Mouse (Mus musculus): Measurements from ENCODE around the gene Carm1. TPM values are rescaled to one million over a fixed set of nuclear protein-coding genes. Genes with fewer than 3 reads are reported as not detected.

Gene Carm1
- polyA plus RNA-seq, 1 experiment from 2014 or later = 44.0 TPM

- Histone ChIP-seq H3K4me1 (ENCODE audit: control insufficient read depth, insufficient read depth, low read length) (no peaks in the 10 kb centered on the region), H3K4me2 (no peak overlapping the region), H3K36me3 (ENCODE audit: control insufficient read depth, insufficient read depth, low read length) (no peaks in the 10 kb centered on the region), H3K9me3 (replicated peaks; ENCODE audit: control insufficient read depth, low read length) (no peaks in the 10 kb centered on the region), H3K27me3 (ENCODE audit: control insufficient read depth, insufficient read depth, low read length) (no peaks in the 10 kb centered on the region), H3K4me3 (ENCODE audit: low read depth, low read length) (no peak overlapping the region), H3K9ac (ENCODE audit: low read depth, low read length) (no peak overlapping the region), H3K27ac (ENCODE audit: low read depth, low read length) (no peak overlapping the region)
- no peak for ATAC-seq (replicated peaks; ENCODE audit: insufficient number of reproducible peaks, low FRiP score, low TSS enrichment)
- 69% methylated on average over 5 of the region's 5 CpGs for WGBS (ENCODE audit: insufficient replicate concordance)
Observed at GRCm38 (mm10) chr9:21604119-21604518, 57.4 kb downstream of the Carm1 start.

GRCm38 (mm10) chr9:21605865-21606264, 59.2 kb downstream of the Carm1 start:
- Histone ChIP-seq H3K36me3 (ENCODE audit: control insufficient read depth, insufficient read depth, low read length) (no peaks in the 10 kb centered on the region), H3K9ac (ENCODE audit: low read depth, low read length) (no peak overlapping the region), H3K4me2 (no peak overlapping the region), H3K4me1 (ENCODE audit: control insufficient read depth, insufficient read depth, low read length) (no peaks in the 10 kb centered on the region), H3K27ac (ENCODE audit: low read depth, low read length) (no peak overlapping the region), H3K27me3 (ENCODE audit: control insufficient read depth, insufficient read depth, low read length) (no peaks in the 10 kb centered on the region), H3K4me3 (ENCODE audit: low read depth, low read length) (no peak overlapping the region), H3K9me3 (replicated peaks; ENCODE audit: control insufficient read depth, low read length) (no peaks in the 10 kb centered on the region)
- WGBS (ENCODE audit: insufficient replicate concordance) = 75% methylated on average over 5 of the region's 5 CpGs
- ATAC-seq (replicated peaks; ENCODE audit: insufficient number of reproducible peaks, low FRiP score, low TSS enrichment) = no peak

GRCm38 (mm10) chr9:21606648-21607047, 60.0 kb downstream of the Carm1 start:
- Histone ChIP-seq H3K27me3 (ENCODE audit: control insufficient read depth, insufficient read depth, low read length) (no peaks in the 10 kb centered on the region), H3K36me3 (ENCODE audit: control insufficient read depth, insufficient read depth, low read length) (no peaks in the 10 kb centered on the region), H3K9ac (ENCODE audit: low read depth, low read length) (no peak overlapping the region), H3K4me3 (ENCODE audit: low read depth, low read length) (no peak overlapping the region), H3K9me3 (replicated peaks; ENCODE audit: control insufficient read depth, low read length) (no peaks in the 10 kb centered on the region), H3K27ac (ENCODE audit: low read depth, low read length) (no peak overlapping the region), H3K4me1 (ENCODE audit: control insufficient read depth, insufficient read depth, low read length) (no peaks in the 10 kb centered on the region), H3K4me2 (no peak overlapping the region)
- 83% methylated on average over 1 of the region's 1 CpGs for WGBS (ENCODE audit: insufficient replicate concordance)
- no peak for ATAC-seq (replicated peaks; ENCODE audit: insufficient number of reproducible peaks, low FRiP score, low TSS enrichment)

- no peak overlapping the region for H3K4me3 ChIP-seq (ENCODE audit: low read depth, low read length)
Observed at GRCm38 (mm10) chr9:21609861-21610260, 63.2 kb downstream of the Carm1 start.

GRCm38 (mm10) chr9:21614864-21615616, 68.3 kb downstream of the Carm1 start:
- peak overlapping the region; percentile 72 for H3K4me3 ChIP-seq (ENCODE audit: low read depth, low read length)
- H3K27ac ChIP-seq (ENCODE audit: low read depth, low read length) = peak overlapping the region; percentile 97
- no peaks in the 10 kb centered on the region for H3K9me3 ChIP-seq (replicated peaks; ENCODE audit: control insufficient read depth, low read length)
- ATAC-seq (replicated peaks; ENCODE audit: insufficient number of reproducible peaks, low FRiP score, low TSS enrichment) = no peak
- H3K9ac ChIP-seq (ENCODE audit: low read depth, low read length) = peak overlapping the region; percentile 85
- H3K27me3 ChIP-seq (ENCODE audit: control insufficient read depth, insufficient read depth, low read length) = no peaks in the 10 kb centered on the region
- peak overlapping the region; percentile 86 for H3K4me2 ChIP-seq
- H3K4me1 ChIP-seq (ENCODE audit: control insufficient read depth, insufficient read depth, low read length) = peaks cover 8% of the 10 kb centered on the region; the same call in 1 of the 2 replicates
- H3K36me3 ChIP-seq (ENCODE audit: control insufficient read depth, insufficient read depth, low read length) = no peaks in the 10 kb centered on the region
- WGBS (ENCODE audit: insufficient replicate concordance) = 75% methylated on average over 15 of the region's 15 CpGs

More at GRCm38 (mm10) chr9:21609861-21610260, 63.2 kb downstream of the Carm1 start:
- Histone ChIP-seq H3K9ac (ENCODE audit: low read depth, low read length) (no peak overlapping the region), H3K36me3 (ENCODE audit: control insufficient read depth, insufficient read depth, low read length) (no peaks in the 10 kb centered on the region), H3K9me3 (replicated peaks; ENCODE audit: control insufficient read depth, low read length) (no peaks in the 10 kb centered on the region), H3K4me1 (ENCODE audit: control insufficient read depth, insufficient read depth, low read length) (no peaks in the 10 kb centered on the region), H3K27me3 (ENCODE audit: control insufficient read depth, insufficient read depth, low read length) (no peaks in the 10 kb centered on the region), H3K27ac (ENCODE audit: low read depth, low read length) (no peak overlapping the region), H3K4me2 (no peak overlapping the region)
- WGBS (ENCODE audit: insufficient replicate concordance) = 88% methylated on average over 1 of the region's 1 CpGs
- no peak for ATAC-seq (replicated peaks; ENCODE audit: insufficient number of reproducible peaks, low FRiP score, low TSS enrichment)

GRCm38 (mm10) chr9:21615617-21616231, 69.0 kb downstream of the Carm1 start, which contains the start of gene Smarca4:
Gene Smarca4 (plus strand): TSS chr9:21616169.
- H3K4me1 ChIP-seq (ENCODE audit: control insufficient read depth, insufficient read depth, low read length) = peaks cover 8% of the 10 kb centered on the region; the same call in 1 of the 2 replicates
- peak within 1 kb of the TSS; percentile 97 for H3K27ac ChIP-seq (ENCODE audit: low read depth, low read length)
- peak within 1 kb of the TSS; percentile 90 for H3K9ac ChIP-seq (ENCODE audit: low read depth, low read length)
- ATAC-seq (replicated peaks; ENCODE audit: insufficient number of reproducible peaks, low FRiP score, low TSS enrichment) = peak; percentile 96
- H3K4me2 ChIP-seq = peak within 1 kb of the TSS; percentile 86
- H3K4me3 ChIP-seq (ENCODE audit: low read depth, low read length) = peak within 1 kb of the TSS; percentile 72
- no peaks in the 10 kb centered on the region for H3K27me3 ChIP-seq (ENCODE audit: control insufficient read depth, insufficient read depth, low read length)
- no peaks in the 10 kb centered on the region for H3K36me3 ChIP-seq (ENCODE audit: control insufficient read depth, insufficient read depth, low read length)
- no peaks in the 10 kb centered on the region for H3K9me3 ChIP-seq (replicated peaks; ENCODE audit: control insufficient read depth, low read length)
- 2% methylated on average over 45 of the region's 45 CpGs for WGBS (ENCODE audit: insufficient replicate concordance)

GRCm38 (mm10) chr9:21616232-21616781, 69.6 kb downstream of the Carm1 start:
- H3K4me3 ChIP-seq (ENCODE audit: low read depth, low read length) = peak overlapping the region; percentile 72
- H3K27me3 ChIP-seq (ENCODE audit: control insufficient read depth, insufficient read depth, low read length) = no peaks in the 10 kb centered on the region
- H3K4me1 ChIP-seq (ENCODE audit: control insufficient read depth, insufficient read depth, low read length) = peaks cover 8% of the 10 kb centered on the region; the same call in 1 of the 2 replicates
- peak overlapping the region; percentile 97 for H3K27ac ChIP-seq (ENCODE audit: low read depth, low read length)
- peak overlapping the region; percentile 90 for H3K9ac ChIP-seq (ENCODE audit: low read depth, low read length)
- peak; percentile 84 for ATAC-seq (replicated peaks; ENCODE audit: insufficient number of reproducible peaks, low FRiP score, low TSS enrichment)
- H3K4me2 ChIP-seq = peak overlapping the region; percentile 86
- under 1% methylated on average over 56 of the region's 57 CpGs for WGBS (ENCODE audit: insufficient replicate concordance)
- no peaks in the 10 kb centered on the region for H3K36me3 ChIP-seq (ENCODE audit: control insufficient read depth, insufficient read depth, low read length)
- H3K9me3 ChIP-seq (replicated peaks; ENCODE audit: control insufficient read depth, low read length) = no peaks in the 10 kb centered on the region

GRCm38 (mm10) chr9:21617066-21617465, 70.4 kb downstream of the Carm1 start:
- 11% methylated on average over 10 of the region's 10 CpGs for WGBS (ENCODE audit: insufficient replicate concordance)

More at GRCm38 (mm10) chr9:21617066-21617465, 70.4 kb downstream of the Carm1 start:
- Histone ChIP-seq H3K9me3 (replicated peaks; ENCODE audit: control insufficient read depth, low read length) (no peaks in the 10 kb centered on the region), H3K36me3 (ENCODE audit: control insufficient read depth, insufficient read depth, low read length) (no peaks in the 10 kb centered on the region), H3K27me3 (ENCODE audit: control insufficient read depth, insufficient read depth, low read length) (no peaks in the 10 kb centered on the region), H3K4me1 (ENCODE audit: control insufficient read depth, insufficient read depth, low read length) (peaks cover 8% of the 10 kb centered on the region; the same call in 1 of the 2 replicates), H3K9ac (ENCODE audit: low read depth, low read length) (peak overlapping the region; percentile 90), H3K27ac (ENCODE audit: low read depth, low read length) (peak overlapping the region; percentile 97), H3K4me3 (ENCODE audit: low read depth, low read length) (peak overlapping the region; percentile 72), H3K4me2 (peak overlapping the region; percentile 86)
- no peak for ATAC-seq (replicated peaks; ENCODE audit: insufficient number of reproducible peaks, low FRiP score, low TSS enrichment)
